Mouse (Mus musculus): ENCODE results near the gene Cd244a. TPM values are rescaled to one million over a fixed set of nuclear protein-coding genes. Genes with fewer than 3 reads are reported as not detected.

Cd244a gene
- 0.04 TPM for polyA plus RNA-seq (2012; fragmentation: generic; extraction: Trizol)

GRCm38 (mm10) chr1:171558898-171559297 lies at the start of gene Cd244a:
Gene Cd244a (plus strand): TSS chr1:171559193.
- Histone ChIP-seq H3K79me2 (ENCODE audit: control insufficient read depth, insufficient read depth) (no peaks in the 10 kb centered on the region), H3K27me3 (ENCODE audit: control insufficient read depth, insufficient read depth, insufficient read length) (no peaks in the 10 kb centered on the region), H3K36me3 (ENCODE audit: control insufficient read depth, insufficient read depth) (no peaks in the 10 kb centered on the region), H3K4me2 (ENCODE audit: low read depth) (no peak within 1 kb of the TSS), H3ac (ENCODE audit: control insufficient read depth, insufficient read length) (no peak within 1 kb of the TSS), H3K4me3 (no peak within 1 kb of the TSS)
- TF ChIP-seq E2F4 (IDR thresholded peaks at IDR 0.05; ENCODE audit: insufficient read depth): no peak
- TF ChIP-seq CEBPB (IDR thresholded peaks at IDR 0.05; ENCODE audit: insufficient read depth, poor library complexity, severe bottlenecking): no peak
- TF ChIP-seq MYOD1 (IDR thresholded peaks at IDR 0.05; ENCODE audit: control insufficient read depth in 1 of 3, insufficient read length in 2 of 3, low read depth in 2 of 3): no peak
- TF ChIP-seq TCF12 (IDR thresholded peaks at IDR 0.05; ENCODE audit: insufficient read depth, poor library complexity, severe bottlenecking): no peak
- TF ChIP-seq POLR2A (IDR thresholded peaks at IDR 0.05; ENCODE audit: insufficient read length, low read depth): no peak

- H3K36me3 ChIP-seq (ENCODE audit: control insufficient read depth, insufficient read depth): no peaks in the 10 kb centered on the region
- H3K4me2 ChIP-seq (ENCODE audit: low read depth): no peak overlapping the region
- H3K4me3 ChIP-seq: no peak overlapping the region
- H3ac ChIP-seq (ENCODE audit: control insufficient read depth, insufficient read length): no peak overlapping the region
- no peaks in the 10 kb centered on the region for H3K27me3 ChIP-seq (ENCODE audit: control insufficient read depth, insufficient read depth, insufficient read length)
- TF ChIP-seq REST (IDR thresholded peaks at IDR 0.05; ENCODE audit: insufficient read depth, insufficient read length): no peak
- TF ChIP-seq MYOD1 (IDR thresholded peaks at IDR 0.05; ENCODE audit: control insufficient read depth in 1 of 3, insufficient read length in 2 of 3, low read depth in 2 of 3): no peak
- TF ChIP-seq POLR2AphosphoS2 (IDR thresholded peaks at IDR 0.05; ENCODE audit: insufficient read length, low read depth): no peak
- TF ChIP-seq POLR2A (IDR thresholded peaks at IDR 0.05; ENCODE audit: insufficient read length, low read depth): no peak
- TF ChIP-seq MYOG (IDR thresholded peaks at IDR 0.05; ENCODE audit: control insufficient read depth in 1 of 3, insufficient read depth in 1 of 3, insufficient read length in 2 of 3, low read depth in 2 of 3): no peak
- no peak for TF ChIP-seq E2F4 (IDR thresholded peaks at IDR 0.05; ENCODE audit: insufficient read depth)
- TF ChIP-seq MAX (IDR thresholded peaks at IDR 0.05; ENCODE audit: low read depth): no peak
- no peak for TF ChIP-seq USF1 (IDR thresholded peaks at IDR 0.05; ENCODE audit: low read depth)
- TF ChIP-seq CEBPB (IDR thresholded peaks at IDR 0.05; ENCODE audit: insufficient read depth, poor library complexity, severe bottlenecking): no peak
- TF ChIP-seq TCF12 (IDR thresholded peaks at IDR 0.05; ENCODE audit: insufficient read depth, poor library complexity, severe bottlenecking): no peak
- TF ChIP-seq TCF3 (IDR thresholded peaks at IDR 0.05; ENCODE audit: insufficient read length, low read depth): no peak
- no peak for TF ChIP-seq SRF (IDR thresholded peaks at IDR 0.05; ENCODE audit: control insufficient read depth, insufficient read length, low read depth)
- H3K79me2 ChIP-seq (ENCODE audit: control insufficient read depth, insufficient read depth): no peaks in the 10 kb centered on the region
Measured at GRCm38 (mm10) chr1:171513234-171513633, 45.8 kb upstream of the Cd244a start.

GRCm38 (mm10) chr1:171513760-171514159 lies 45.2 kb upstream of the Cd244a start:
- no peak overlapping the region for H3K4me3 ChIP-seq
- H3K36me3 ChIP-seq (ENCODE audit: control insufficient read depth, insufficient read depth): no peaks in the 10 kb centered on the region
- H3K27me3 ChIP-seq (ENCODE audit: control insufficient read depth, insufficient read depth, insufficient read length): no peaks in the 10 kb centered on the region
- H3K79me2 ChIP-seq (ENCODE audit: control insufficient read depth, insufficient read depth): no peaks in the 10 kb centered on the region
- no peak for TF ChIP-seq USF1 (IDR thresholded peaks at IDR 0.05; ENCODE audit: low read depth)
- TF ChIP-seq CEBPB (IDR thresholded peaks at IDR 0.05; ENCODE audit: insufficient read depth, poor library complexity, severe bottlenecking): no peak
- TF ChIP-seq POLR2AphosphoS2 (IDR thresholded peaks at IDR 0.05; ENCODE audit: insufficient read length, low read depth): no peak
- TF ChIP-seq TCF12 (IDR thresholded peaks at IDR 0.05; ENCODE audit: insufficient read depth, poor library complexity, severe bottlenecking): no peak
- no peak for TF ChIP-seq MAX (IDR thresholded peaks at IDR 0.05; ENCODE audit: low read depth)
- no peak for TF ChIP-seq TCF3 (IDR thresholded peaks at IDR 0.05; ENCODE audit: insufficient read length, low read depth)
- no peak for TF ChIP-seq MYOD1 (IDR thresholded peaks at IDR 0.05; ENCODE audit: control insufficient read depth in 1 of 3, insufficient read length in 2 of 3, low read depth in 2 of 3)
- TF ChIP-seq MYOG (IDR thresholded peaks at IDR 0.05; ENCODE audit: control insufficient read depth in 1 of 3, insufficient read depth in 1 of 3, insufficient read length in 2 of 3, low read depth in 2 of 3): no peak
- TF ChIP-seq E2F4 (IDR thresholded peaks at IDR 0.05; ENCODE audit: insufficient read depth): no peak
- no peak for TF ChIP-seq POLR2A (IDR thresholded peaks at IDR 0.05; ENCODE audit: insufficient read length, low read depth)
- no peak overlapping the region for H3K4me2 ChIP-seq (ENCODE audit: low read depth)
- no peak overlapping the region for H3ac ChIP-seq (ENCODE audit: control insufficient read depth, insufficient read length)

GRCm38 (mm10) chr1:171515039-171515438 lies 44.0 kb upstream of the Cd244a start:
- Histone ChIP-seq H3K4me2 (ENCODE audit: low read depth) (no peak overlapping the region), H3K79me2 (ENCODE audit: control insufficient read depth, insufficient read depth) (no peaks in the 10 kb centered on the region), H3K4me3 (no peak overlapping the region), H3K27me3 (ENCODE audit: control insufficient read depth, insufficient read depth, insufficient read length) (no peaks in the 10 kb centered on the region), H3ac (ENCODE audit: control insufficient read depth, insufficient read length) (no peak overlapping the region), H3K36me3 (ENCODE audit: control insufficient read depth, insufficient read depth) (no peaks in the 10 kb centered on the region)
- no peak for TF ChIP-seq USF1 (IDR thresholded peaks at IDR 0.05; ENCODE audit: low read depth)
- no peak for TF ChIP-seq SRF (IDR thresholded peaks at IDR 0.05; ENCODE audit: control insufficient read depth, insufficient read length, low read depth)

GRCm38 (mm10) chr1:171515557-171515956 lies 43.4 kb upstream of the Cd244a start:
- no peaks in the 10 kb centered on the region for H3K36me3 ChIP-seq (ENCODE audit: control insufficient read depth, insufficient read depth)
- H3K4me2 ChIP-seq (ENCODE audit: low read depth): no peak overlapping the region
- no peak overlapping the region for H3K4me3 ChIP-seq
- H3K27me3 ChIP-seq (ENCODE audit: control insufficient read depth, insufficient read depth, insufficient read length): no peaks in the 10 kb centered on the region
- no peak for TF ChIP-seq TCF3 (IDR thresholded peaks at IDR 0.05; ENCODE audit: insufficient read length, low read depth)
- no peak for TF ChIP-seq TCF12 (IDR thresholded peaks at IDR 0.05; ENCODE audit: insufficient read depth, poor library complexity, severe bottlenecking)
- no peak for TF ChIP-seq REST (IDR thresholded peaks at IDR 0.05; ENCODE audit: insufficient read depth, insufficient read length)
- no peak for TF ChIP-seq SRF (IDR thresholded peaks at IDR 0.05; ENCODE audit: control insufficient read depth, insufficient read length, low read depth)
- no peak for TF ChIP-seq POLR2AphosphoS2 (IDR thresholded peaks at IDR 0.05; ENCODE audit: insufficient read length, low read depth)
- TF ChIP-seq MAX (IDR thresholded peaks at IDR 0.05; ENCODE audit: low read depth): no peak
- TF ChIP-seq USF1 (IDR thresholded peaks at IDR 0.05; ENCODE audit: low read depth): no peak
- no peak for TF ChIP-seq MYOG (IDR thresholded peaks at IDR 0.05; ENCODE audit: control insufficient read depth in 1 of 3, insufficient read depth in 1 of 3, insufficient read length in 2 of 3, low read depth in 2 of 3)
- no peak for TF ChIP-seq MYOD1 (IDR thresholded peaks at IDR 0.05; ENCODE audit: control insufficient read depth in 1 of 3, insufficient read length in 2 of 3, low read depth in 2 of 3)
- H3K79me2 ChIP-seq (ENCODE audit: control insufficient read depth, insufficient read depth): no peaks in the 10 kb centered on the region
- no peak overlapping the region for H3ac ChIP-seq (ENCODE audit: control insufficient read depth, insufficient read length)
